Mouse (Mus musculus) left cerebral cortex, adult 2 months (tissue): ENCODE results near the gene Src. TPM values are rescaled to one million over a fixed set of nuclear protein-coding genes. Genes with fewer than 3 reads are reported as not detected.
"Not testable (repeated sequence)": the region's sequence is repeated elsewhere in the genome, so short reads cannot be mapped to it uniquely, and the experiment has no call there.

Source experiments
- DNase-seq, 2 experiments: peaks; one replicate each; pipeline ENCODE4 v3.0.0; 2021 to 2022; ENCODE audit warnings: low spot score in 2 of 2, mixed read lengths in 1 of 2; ENCODE audit errors: extremely low spot score in 1 of 2
- H3K27ac ChIP-seq: fragments of 200-600 bp; 2 replicates; pipeline ENCODE4 v1.8.1; 2022
- H3K4me3 ChIP-seq: fragments of 200-600 bp; 2 replicates; pipeline ENCODE4 v1.8.1; 2022
- CTCF ChIP-seq: fragments of 200-600 bp; IDR thresholded peaks from 2 replicates; pipeline ENCODE4 v1.8.1; 2022; ENCODE audit warnings: antibody characterized with exemption, mild to moderate bottlenecking, moderate library complexity
- intact Hi-C: fragments of 180-260 bp; cut with DNase I; formaldehyde crosslinking; loops from one replicate; pipeline ENCODE4 v1.15.1; 2025
- total RNA-seq, 2 experiments: library from RNA; stranded (reverse); gene quantifications; 2 replicates each; pipeline ENCODE4 v1.2.3; 2021

Gene Src
- total RNA-seq, 2 experiments from 2014 or later = 133 to 134 TPM

GRCm38 (mm10) chr2:157472469-157472868, 54.2 kb downstream of the Src start:
- Histone ChIP-seq H3K4me3 (no peak overlapping the region), H3K27ac (no peak overlapping the region)
- DNase-seq = no peak
- intact Hi-C loops = no loop called here
- TF ChIP-seq CTCF = no peak

GRCm38 (mm10) chr2:157474269-157474729, 56.1 kb downstream of the Src start:
- no peak for TF ChIP-seq CTCF
- intact Hi-C loops = no loop called here
- no peak overlapping the region for H3K27ac ChIP-seq
- no peak for DNase-seq
- no peak overlapping the region for H3K4me3 ChIP-seq

DNA sequence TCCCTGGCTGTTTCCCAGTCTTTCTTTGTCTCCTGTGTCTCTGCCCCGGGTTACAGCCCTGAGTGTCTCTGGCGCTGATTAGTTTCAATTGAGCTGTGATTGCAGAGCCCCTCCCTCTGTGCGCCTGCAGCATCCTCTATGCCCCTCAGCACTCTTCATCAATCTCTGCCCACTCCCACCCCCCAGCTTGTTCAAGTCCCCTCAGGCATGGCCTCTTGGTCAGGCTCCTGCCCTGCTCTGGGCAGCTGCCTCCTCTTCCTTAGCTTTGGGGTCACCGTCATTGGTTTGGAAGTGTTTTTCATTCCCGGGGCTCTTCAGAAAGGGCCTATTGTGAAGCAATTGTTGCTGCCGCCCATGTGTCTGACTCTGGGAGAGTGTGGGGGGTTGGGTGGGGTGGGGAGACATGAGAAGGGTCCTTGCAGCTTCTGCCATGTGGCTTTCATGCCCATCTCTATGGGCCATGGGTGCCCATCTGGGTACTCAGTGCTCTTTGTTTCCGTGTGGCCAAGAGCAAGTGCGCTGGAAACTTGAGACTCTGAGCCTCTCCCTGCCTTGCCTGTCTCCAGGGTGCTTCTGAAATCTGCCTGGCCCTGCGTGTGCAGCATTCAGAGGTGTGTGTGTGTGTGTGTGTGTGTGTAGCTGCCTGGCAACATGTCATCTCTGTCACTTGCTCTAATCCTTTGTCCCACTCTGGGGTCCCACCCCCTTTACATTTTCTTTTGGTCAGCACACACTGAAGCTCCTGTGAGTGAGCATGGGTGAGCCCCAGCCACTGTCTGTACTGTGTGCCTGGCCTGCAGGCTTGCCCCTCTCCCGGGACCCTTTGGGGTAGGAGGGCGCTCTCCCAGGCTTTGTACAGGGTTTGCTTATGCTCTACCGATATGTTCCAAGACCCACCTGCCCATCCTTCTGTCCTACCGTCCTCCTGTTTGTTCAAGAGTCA, 57.5 kb downstream of the Src start:
- H3K27ac ChIP-seq = no peak overlapping the region

GRCm38 (mm10) chr2:157478651-157479050, 60.4 kb downstream of the Src start:
- TF ChIP-seq CTCF = no peak
- Histone ChIP-seq H3K27ac (peak overlapping the region; percentile 36; the same call in 1 of the 2 replicates), H3K4me3 (no peak overlapping the region)
- intact Hi-C loops = no loop called here
- DNase-seq = peak in 1 of 2 experiments; percentile 55

More for the DNA sequence above, 57.5 kb downstream of the Src start:
- no peak for DNase-seq
- intact Hi-C loops = no loop called here
- no peak overlapping the region for H3K4me3 ChIP-seq
- no peak for TF ChIP-seq CTCF

DNA sequence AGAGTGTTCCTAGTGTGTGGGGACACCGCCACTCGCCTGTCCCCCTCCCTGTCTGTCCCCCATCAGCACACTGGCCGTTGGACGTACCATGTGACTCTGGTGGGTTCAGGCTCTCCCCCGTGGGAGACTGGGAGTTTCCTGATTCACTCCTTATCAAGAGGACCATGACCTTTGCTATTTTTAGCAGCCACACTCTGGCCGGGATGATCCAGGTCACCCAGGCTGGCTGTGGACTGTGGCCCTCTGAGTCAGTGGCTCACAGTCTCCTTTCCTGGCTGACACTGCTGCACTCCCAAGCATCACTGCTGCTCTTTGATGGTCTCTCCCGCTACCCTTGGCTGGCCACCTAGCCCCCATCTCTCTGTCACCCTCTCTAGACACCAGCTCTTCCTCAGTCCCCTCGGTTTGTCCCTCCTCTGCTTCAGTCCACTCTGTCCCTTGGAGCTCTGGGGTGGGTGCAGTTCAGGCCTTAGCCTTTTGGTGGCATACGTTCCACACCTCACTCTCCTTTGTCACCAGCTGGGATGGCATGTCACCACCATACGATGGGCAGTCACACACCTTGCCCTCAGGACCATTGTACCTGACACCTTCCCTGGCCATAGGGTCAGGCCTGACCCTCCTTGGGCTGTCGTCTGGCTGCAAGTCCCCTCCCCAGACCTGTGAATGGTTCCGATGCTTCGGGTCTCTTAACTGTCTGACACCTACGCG, 61.8 kb downstream of the Src start:
- DNase-seq = peak; percentile 61 to 63

GRCm38 (mm10) chr2:157482729-157483128, 64.5 kb downstream of the Src start:
- H3K4me3 ChIP-seq = no peak overlapping the region
- DNase-seq = no peak
- no peak for TF ChIP-seq CTCF
- no peak overlapping the region for H3K27ac ChIP-seq
- intact Hi-C loops = no loop called here

More for the DNA sequence above, 61.8 kb downstream of the Src start:
- intact Hi-C loops = loop anchor here (2.0 kb wide), 1 partner anchor 91 kb away; the partner anchor contains the start of gene Blcap
- TF ChIP-seq CTCF = peak; percentile 78
- Histone ChIP-seq H3K4me3 (no peak overlapping the region), H3K27ac (no peak overlapping the region)

DNA sequence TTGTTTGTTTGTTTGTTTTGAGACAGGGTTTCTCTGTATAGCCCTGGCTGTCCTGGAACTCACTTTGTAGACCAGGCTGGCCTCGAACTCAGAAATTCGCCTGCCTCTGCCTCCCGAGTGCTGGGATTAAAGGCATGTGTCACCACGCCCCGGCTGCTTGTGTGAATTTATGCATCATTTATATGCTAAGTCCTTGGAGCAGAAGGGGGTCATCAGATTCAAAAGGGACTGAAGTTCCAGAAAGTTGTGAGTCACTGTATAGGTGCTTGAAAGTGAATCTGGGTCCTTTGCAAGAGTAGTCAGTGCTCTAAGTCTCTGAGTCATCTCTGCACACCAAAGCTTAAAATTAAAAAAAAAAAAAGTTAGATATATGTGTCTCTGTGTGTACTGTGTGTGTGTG, 68.3 kb downstream of the Src start:
- intact Hi-C loops, DNase-seq, H3K27ac ChIP-seq, H3K4me3 ChIP-seq: not testable (repeated sequence)

- TF ChIP-seq CTCF = no peak
- H3K4me3 ChIP-seq = no peak overlapping the region
- intact Hi-C loops = no loop called here
- no peak overlapping the region for H3K27ac ChIP-seq
- no peak for DNase-seq
These were observed 68.9 kb downstream of the Src start for GRCm38 (mm10) chr2:157486981-157487656.

DNA sequence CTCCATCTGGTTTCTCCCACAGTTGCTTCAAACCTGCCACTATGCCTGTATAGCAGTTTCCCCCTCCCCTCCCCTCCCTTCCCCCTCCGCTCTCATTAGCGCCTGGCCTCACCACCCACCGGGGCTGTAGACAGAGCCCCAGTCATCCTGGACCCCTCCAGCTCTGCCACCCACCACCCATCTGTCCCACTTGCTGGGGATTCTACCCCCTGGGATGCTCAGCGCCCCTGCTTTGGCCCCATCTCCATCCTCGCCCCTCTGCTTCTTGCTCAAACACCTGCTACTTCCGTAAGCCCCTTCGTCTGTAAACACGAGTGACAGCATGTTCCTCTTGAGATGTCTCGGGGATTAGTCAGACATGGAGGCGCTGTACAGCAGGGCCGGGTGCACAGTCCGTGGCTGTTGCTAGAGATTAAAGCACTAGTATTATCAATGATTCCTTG, 69.5 kb downstream of the Src start:
- no peak for TF ChIP-seq CTCF
- intact Hi-C loops = no loop called here
- Histone ChIP-seq H3K27ac (no peak overlapping the region), H3K4me3 (no peak overlapping the region)
- DNase-seq = no peak

DNA sequence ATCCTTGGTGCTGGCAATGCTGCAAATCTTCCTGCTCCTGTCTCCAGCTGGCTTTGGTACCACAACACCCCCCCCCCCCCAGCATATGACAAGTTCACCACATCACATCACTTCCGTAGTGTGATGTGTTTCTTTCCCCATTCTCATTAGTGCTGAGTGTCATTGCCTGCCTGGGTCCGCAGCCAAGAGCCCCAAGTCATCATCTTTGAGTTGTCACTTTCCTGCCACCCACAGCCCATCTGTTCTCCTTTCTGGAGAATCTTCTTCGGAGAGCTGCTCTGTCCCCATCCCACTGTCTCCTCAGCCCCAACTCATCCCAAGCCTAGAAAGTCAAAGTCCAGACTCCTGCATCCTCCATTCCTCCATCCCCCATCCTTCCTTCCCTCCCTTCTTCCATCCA, 75.0 kb downstream of the Src start:
- intact Hi-C loops = loop anchor here (1.0 kb wide), 1 partner anchor 47 kb away; no protein-coding TSS in a partner anchor
- TF ChIP-seq CTCF = no peak
- Histone ChIP-seq H3K27ac (no peak overlapping the region), H3K4me3 (no peak overlapping the region)
- peak; percentile 71 to 78 for DNase-seq

DNA sequence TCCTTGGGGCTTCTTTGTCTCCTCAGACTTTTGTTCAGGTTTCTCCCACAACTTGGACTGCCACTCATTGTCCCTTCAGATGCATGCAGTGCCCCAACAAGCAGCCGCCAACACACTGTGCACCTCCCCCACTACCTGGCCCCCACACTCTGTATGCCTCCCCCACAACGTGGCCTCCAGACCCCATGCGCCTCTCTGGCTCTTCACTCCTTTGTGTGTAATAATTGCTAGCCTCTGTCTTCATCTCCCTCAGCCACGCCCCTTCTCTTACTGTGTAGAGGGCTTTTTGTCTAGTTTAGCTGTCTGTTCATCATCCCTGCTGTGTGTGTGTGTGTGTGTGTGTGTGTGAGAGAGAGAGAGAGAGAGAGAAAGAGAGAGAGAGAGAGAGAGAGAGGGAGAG, 80.3 kb downstream of the Src start:
- no peak overlapping the region for H3K27ac ChIP-seq
- intact Hi-C loops = no loop called here
- TF ChIP-seq CTCF = no peak
- no peak overlapping the region for H3K4me3 ChIP-seq
- DNase-seq = no peak
